Mouse (Mus musculus) embryonic fibroblast, embryonic 13.5 days (primary cell): ENCODE data around the gene Med26. TPM values are rescaled to one million over a fixed set of nuclear protein-coding genes. Genes with fewer than 3 reads are reported as not detected.
A peak's percentile ranks its signal among the peaks of the same experiment; 100 is the strongest.

Experiments used
- H3K27ac ChIP-seq: 2 replicates; pipeline ENCODE4 v1.5.1; 2012; ENCODE audit warnings: low read length, control low read depth, inconsistent platforms; ENCODE audit not compliant: insufficient read depth
- H3K4me1 ChIP-seq: 2 replicates; pipeline ENCODE4 v1.6.1; 2011; ENCODE audit warnings: low read length; ENCODE audit not compliant: control insufficient read depth, insufficient read depth
- H3K4me3 ChIP-seq: 2 replicates; pipeline ENCODE4 v1.5.1; 2011; ENCODE audit warnings: mild to moderate bottlenecking, control low read depth, low read length; ENCODE audit not compliant: insufficient read depth
- CTCF ChIP-seq: IDR thresholded peaks from 2 replicates; pipeline ENCODE4 v1.5.1; 2011; ENCODE audit warnings: mild to moderate bottlenecking, control low read depth, low read length, moderate library complexity, borderline replicate concordance; ENCODE audit not compliant: insufficient read depth
- POLR2A ChIP-seq: IDR thresholded peaks from 2 replicates; pipeline ENCODE4 v1.6.1; 2011; ENCODE audit warnings: low read depth, mild to moderate bottlenecking, control low read depth, low read length, moderate library complexity
- polyA plus RNA-seq: library from polyadenylated mRNA; stranded (reverse); fragments of >200 nt; gene quantifications from 2 replicates; pipeline ENCODE4 v1.2.4, GENCODE M21; 2011; ENCODE audit warnings: low read depth; ENCODE audit not compliant: missing spikeins, insufficient read length

Gene Med26
- polyA plus RNA-seq, 1 experiment, result 7.5 TPM

GRCm38 (mm10) chr8:72575915-72576314 is 27.8 kb upstream of the Med26 start:
- no peak overlapping the region for H3K27ac ChIP-seq
- no peak overlapping the region for H3K4me3 ChIP-seq
- TF ChIP-seq CTCF (no peak), POLR2A (no peak)
- H3K4me1 ChIP-seq, result no peaks in the 10 kb centered on the region

DNA sequence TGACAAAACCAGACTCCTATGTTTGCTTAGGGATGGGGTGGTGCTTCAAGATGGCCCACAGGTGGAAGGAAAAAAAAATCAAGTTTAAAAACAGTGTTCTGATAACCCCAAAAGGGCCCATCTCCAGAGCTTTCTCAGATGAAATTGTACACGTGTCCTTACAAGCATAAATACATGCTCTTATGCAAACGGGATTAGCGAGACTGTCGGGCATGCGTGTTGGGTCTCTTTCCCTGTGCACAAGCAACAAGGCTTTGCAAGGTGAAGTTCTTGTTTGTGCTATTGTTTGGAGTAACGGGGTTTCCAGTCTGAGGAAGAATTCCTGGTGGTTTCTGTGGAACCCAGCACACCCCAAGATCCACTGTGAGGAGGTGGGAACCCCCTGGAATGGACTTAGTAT is 25.4 kb upstream of the Med26 start:
- TF ChIP-seq CTCF (no peak), POLR2A (no peak)
- H3K27ac ChIP-seq, result no peak overlapping the region
- no peak overlapping the region for H3K4me3 ChIP-seq
- H3K4me1 ChIP-seq, result peaks cover 6% of the 10 kb centered on the region; the same call in 1 of the 2 replicates

DNA sequence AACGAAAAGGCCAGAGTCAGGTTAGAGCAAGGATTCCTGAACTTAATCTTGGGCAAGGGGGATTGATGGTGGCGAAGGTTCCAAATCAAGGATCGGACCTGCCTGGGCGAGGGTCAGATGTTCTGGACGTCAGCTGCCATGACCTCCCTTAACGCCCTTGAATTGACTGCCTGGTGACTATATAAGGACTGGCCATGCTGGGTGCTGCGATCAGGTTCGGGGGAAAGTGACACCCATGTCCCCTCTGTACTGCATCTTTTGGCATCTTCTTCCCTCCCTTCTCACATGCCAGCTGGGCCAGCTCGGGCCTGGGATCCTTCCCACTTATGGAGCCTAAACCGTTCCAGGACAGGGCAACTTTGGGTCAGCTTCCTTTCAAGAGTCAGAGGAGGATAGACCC is 24.4 kb upstream of the Med26 start:
- Histone ChIP-seq H3K27ac (no peak overlapping the region), H3K4me1 (peaks cover 6% of the 10 kb centered on the region; the same call in 1 of the 2 replicates), H3K4me3 (peak overlapping the region; percentile 87)
- TF ChIP-seq CTCF (no peak), POLR2A (no peak)

DNA sequence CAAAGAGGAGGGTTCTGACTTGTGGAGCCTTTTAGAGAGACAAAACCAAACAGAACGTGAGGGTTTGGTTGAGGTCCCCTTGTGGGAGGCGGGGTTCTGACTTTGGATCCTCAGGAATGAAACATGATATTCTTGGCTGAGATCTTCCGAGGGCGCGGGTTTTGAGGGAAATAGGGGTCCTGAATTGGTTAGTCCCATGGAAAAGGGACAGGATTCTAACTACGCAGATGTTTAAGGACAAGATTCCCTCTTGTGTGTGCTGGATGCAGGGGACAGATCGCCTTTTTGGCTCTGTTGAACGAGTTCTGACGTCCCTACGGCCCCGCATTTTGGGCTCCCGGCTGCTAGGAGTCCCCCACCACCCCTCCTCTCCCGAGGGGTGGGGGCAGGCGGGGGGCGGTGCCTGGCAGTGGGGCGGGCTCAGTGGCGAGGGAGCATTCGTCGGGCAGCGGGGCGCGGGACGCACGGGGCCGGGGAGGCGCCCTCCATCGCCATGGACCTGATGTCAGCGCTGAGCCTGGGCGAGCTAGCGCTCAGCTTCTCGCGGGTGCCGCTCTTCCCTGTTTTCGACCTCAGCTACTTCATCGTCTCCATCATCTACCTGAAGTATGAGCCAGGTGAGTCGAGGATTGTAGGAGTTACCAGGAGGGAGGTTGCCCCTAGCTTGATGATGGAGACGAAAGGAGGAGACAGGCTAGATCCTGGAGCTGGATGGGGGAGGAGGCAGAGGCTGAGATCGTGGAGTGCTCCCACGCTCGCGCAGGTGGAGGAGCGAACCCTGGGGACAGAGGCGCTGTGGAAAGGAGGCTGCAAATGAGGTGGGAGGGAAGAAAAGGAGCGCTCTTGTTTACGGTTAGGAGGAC is 23.8 kb upstream of the Med26 start, which contains the start of gene Tmem38a:
Gene Tmem38a (plus strand): TSS at position 445 of the 863 bp plus-strand sequence.
- TF ChIP-seq POLR2A (peak; percentile 85), CTCF (no peak)

DNA sequence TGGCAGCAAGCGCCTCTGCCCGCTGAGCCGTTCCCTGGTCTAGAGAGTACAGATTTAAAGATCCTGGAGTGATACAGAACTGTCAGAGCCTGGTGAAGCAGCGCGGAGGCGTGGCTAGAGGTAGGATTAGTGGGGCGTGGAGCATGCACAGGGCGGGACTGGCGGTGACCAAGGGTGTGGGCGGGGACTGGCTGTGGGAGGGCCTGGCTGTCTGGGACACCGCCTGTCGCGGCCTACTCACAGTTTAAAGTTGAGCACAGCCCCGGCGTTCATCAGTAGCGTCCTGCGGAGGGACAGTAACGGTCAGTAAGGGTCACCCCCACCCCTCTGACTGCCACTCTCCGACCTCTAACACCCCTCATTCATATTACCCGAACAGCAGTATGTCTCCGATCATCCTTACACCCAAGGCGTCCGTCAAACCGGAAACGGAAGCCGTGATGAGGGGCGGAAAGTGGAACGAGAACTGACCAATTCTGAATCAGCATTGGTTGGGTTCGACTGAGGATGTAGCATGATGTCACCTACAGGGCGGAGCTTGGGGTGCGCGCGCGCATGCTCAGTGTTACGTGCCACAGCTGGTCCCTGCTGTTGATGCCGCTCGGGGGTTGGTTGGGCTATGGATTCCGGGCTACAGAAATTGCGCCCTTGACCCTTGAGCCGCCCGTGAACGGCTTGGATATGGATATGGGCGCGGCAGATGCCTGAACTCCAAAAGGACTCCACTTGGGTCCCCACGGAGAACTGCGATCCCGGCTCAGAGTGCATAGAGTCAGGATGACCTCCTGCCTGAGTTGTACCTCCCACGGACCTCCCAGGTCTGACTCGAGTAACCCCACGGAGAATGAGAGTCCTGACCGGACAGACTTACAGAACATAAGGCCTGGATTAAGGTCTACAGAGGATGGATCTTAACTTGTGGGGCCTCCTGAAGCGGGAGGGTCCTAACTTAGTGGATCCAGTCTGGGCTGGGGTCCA is 22.9 kb upstream of the Med26 start, which contains the start of gene Smim7:
Gene Smim7 (minus strand): TSS at position 456 of the 978 bp plus-strand sequence.
- peak; percentile 91 for TF ChIP-seq POLR2A
- no peak for TF ChIP-seq CTCF
- peak within 1 kb of the TSS; percentile 87 for H3K4me3 ChIP-seq
- peak within 1 kb of the TSS; percentile 85 for H3K27ac ChIP-seq
- peaks cover 6% of the 10 kb centered on the region; the same call in 1 of the 2 replicates for H3K4me1 ChIP-seq

More for the DNA sequence above, 23.8 kb upstream of the Med26 start, which contains the start of gene Tmem38a:
- H3K4me3 ChIP-seq, result peak within 1 kb of the TSS; percentile 87
- peak within 1 kb of the TSS; percentile 85 for H3K27ac ChIP-seq
- H3K4me1 ChIP-seq, result peaks cover 6% of the 10 kb centered on the region; the same call in 1 of the 2 replicates

DNA sequence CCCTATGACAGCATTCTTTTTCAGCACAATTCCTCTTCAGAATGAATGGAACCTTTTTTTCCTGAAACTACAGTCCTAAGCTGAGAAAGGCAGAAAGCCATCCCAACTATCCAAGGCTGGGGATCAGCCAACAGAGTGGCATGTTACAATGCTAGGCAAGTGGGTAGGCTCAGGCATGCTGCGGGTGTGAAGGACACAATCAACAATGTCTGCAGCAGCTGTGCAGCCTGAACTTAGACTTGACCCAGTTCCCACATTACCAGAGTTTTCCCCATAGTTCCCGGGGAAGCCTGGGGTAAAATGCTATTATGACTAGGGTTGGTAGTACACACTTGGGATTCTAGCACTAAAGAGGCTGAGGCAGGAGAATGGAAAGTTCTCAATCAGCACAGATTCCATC is 17.9 kb upstream of the Med26 start:
- no peak for TF ChIP-seq POLR2A
- no peak for TF ChIP-seq CTCF
- H3K27ac ChIP-seq, result no peak overlapping the region
- no peak overlapping the region for H3K4me3 ChIP-seq
- peaks cover 6% of the 10 kb centered on the region; the same call in 1 of the 2 replicates for H3K4me1 ChIP-seq

DNA sequence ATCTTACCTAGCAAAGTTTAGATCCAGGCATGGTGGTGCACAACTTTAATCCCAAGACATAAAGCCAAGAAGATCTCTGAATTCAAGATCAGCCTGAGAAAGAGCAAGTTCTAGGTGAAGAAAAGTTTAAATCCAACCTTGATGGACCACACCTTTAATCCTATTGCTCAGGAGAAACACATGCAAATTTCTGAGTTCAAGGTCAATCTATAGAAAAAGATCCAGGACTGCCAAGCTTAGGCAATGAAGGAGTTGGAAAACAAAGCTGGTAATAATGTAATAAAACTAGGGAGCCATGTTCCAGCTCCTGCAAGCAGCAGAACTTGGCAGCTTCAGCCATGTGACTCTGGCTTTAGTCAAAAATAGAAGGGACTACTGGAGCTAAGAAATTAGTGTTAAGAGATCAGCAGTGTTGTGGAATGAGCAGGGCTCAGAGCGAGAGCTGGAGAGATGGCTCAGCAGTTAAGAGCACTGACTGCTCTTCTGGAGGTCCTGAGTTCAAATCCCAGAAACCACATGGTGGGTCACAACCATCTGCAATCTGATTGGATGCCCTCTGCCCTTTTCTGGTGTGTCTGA is 13.1 kb upstream of the Med26 start:
- H3K4me3 ChIP-seq, result no peak overlapping the region
- H3K27ac ChIP-seq, result no peak overlapping the region
- TF ChIP-seq POLR2A, result no peak
- no peaks in the 10 kb centered on the region for H3K4me1 ChIP-seq

GRCm38 (mm10) chr8:72555770-72556169 is 7.7 kb upstream of the Med26 start:
- Histone ChIP-seq H3K4me3 (no peak overlapping the region), H3K27ac (no peak overlapping the region), H3K4me1 (no peaks in the 10 kb centered on the region)
- TF ChIP-seq CTCF (no peak), POLR2A (no peak)

DNA sequence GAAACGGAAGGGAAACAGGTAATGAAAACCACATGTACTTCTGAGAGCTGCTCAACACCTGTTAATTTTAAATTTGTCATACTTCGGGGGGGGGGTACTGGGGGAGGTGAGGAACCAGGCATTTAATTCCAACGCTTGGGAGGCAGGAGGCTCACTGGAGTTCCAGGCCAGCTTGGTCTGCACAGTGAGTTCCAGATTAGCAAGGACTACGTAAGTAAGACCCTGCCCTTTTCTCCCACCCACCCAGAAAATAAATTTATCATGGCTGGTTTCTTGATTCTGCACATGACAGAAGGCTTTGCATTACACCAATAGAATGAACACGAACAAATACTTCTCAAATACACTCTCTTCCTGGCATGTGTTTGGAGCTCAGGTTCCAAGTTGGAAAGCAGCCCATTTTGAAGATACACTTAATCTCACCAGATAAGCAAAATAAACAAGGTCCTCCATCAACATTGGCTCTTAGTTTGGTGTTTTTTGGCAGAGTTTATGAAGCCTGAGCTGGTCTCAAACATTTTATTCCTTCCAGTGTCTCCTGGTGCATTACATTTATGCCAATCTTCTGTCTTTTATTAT is 1.3 kb upstream of the Med26 start:
- Histone ChIP-seq H3K4me3 (peak overlapping the region; percentile 87), H3K4me1 (no peaks in the 10 kb centered on the region), H3K27ac (no peak overlapping the region)
- TF ChIP-seq CTCF (no peak), POLR2A (no peak)
